Mouse (Mus musculus) testis, adult 2 months (tissue): Measurements from ENCODE around the gene Commd1.

Experiments used
- CTCF ChIP-seq: fragments of 200-500 bp; IDR thresholded peaks from 2 replicates; pipeline ENCODE4 v1.5.1; 2012; ENCODE audit warnings: low read depth, mild to moderate bottlenecking, inconsistent platforms, low read length, moderate library complexity; ENCODE audit not compliant: control insufficient read depth, insufficient read depth, insufficient replicate concordance
- POLR2A ChIP-seq: fragments of 200-500 bp; IDR thresholded peaks from 2 replicates; pipeline ENCODE4 v1.6.1; 2012; ENCODE audit warnings: low read depth, mild to moderate bottlenecking, inconsistent platforms, low read length, moderate library complexity; ENCODE audit not compliant: control insufficient read depth

GRCm38 (mm10) chr11:22981984-22982757 is at the start of gene Commd1, which contains the start of gene Gm28048:
- TF ChIP-seq POLR2A (peak; percentile 85), CTCF (peak; percentile 21; the same call in 1 of the 2 replicates)
